Mouse (Mus musculus): ENCODE measurements around the gene Cnmd.

Gene Cnmd

DNA sequence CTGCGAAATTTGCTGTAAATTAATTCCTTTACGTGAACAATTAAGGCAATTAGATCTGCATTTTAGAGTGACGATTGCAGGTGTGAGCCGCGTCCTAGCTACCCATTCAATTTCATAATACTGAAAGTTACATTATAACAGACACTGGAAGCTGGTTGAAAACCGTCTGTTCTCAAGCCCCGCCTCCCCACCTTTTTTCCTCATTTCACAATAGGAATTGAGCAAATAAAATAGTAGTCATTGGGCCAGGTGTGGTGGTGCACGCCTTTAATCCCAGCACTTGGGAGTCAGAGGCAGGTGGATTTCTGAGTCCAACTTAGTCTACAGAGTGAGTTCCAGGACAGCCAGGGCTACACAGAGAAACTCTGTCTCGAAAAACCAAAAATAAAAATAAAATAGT lies 19.9 kb downstream of the Cnmd start:
- DNase-seq (ENCODE audit: low spot score), result no peak

DNA sequence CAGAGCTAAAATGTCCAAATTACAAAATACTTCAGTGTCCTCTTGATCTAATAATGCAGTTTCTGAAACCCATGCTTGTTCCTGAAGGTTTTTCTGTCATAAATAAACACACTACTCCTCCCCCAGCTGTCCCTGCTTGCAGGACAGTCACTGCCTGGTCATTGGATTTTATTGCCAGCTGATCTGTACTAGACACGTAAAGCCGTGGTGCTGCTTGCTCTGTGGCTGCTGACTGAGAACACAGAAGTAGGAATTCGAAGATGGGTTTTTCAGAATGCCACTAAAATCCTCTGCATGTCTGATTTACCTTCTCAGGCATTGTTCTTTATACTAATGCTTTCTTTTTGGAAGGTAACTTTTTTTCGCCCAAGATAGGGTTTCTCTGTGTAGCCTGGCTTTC lies 25.2 kb downstream of the Cnmd start:
- no peak for DNase-seq (ENCODE audit: low spot score)

GRCm38 (mm10) chr14:79633196-79633595 lies 28.8 kb downstream of the Cnmd start:
- peak; percentile 26 for DNase-seq (ENCODE audit: low spot score)

- no peak for DNase-seq (ENCODE audit: low spot score)
These were observed 29.6 kb downstream of the Cnmd start for GRCm38 (mm10) chr14:79632330-79632729.

DNA sequence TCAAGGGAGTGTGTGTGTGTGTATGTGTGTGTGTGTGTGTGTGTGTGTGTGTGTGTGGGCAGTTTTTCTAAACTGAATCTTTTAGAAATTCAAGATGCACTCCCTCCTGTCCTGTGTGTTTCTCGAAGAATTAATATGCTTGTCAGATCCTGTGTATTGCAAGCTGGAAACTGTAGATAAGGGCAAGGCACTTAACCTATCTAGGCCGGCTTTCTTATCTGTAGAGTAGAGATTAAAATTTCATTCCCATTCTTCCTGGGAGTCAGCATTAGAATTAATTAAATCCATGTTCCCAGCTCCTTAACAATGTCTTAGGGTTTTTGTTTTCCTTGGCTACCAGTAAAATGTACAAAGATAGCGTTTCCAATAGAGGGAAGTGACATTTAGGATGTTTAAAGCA lies 40.8 kb downstream of the Cnmd start:
- DNase-seq (ENCODE audit: low spot score), result no peak

- DNase-seq (ENCODE audit: low spot score), result no peak
These were observed 42.2 kb downstream of the Cnmd start for GRCm38 (mm10) chr14:79619802-79620201.

DNA sequence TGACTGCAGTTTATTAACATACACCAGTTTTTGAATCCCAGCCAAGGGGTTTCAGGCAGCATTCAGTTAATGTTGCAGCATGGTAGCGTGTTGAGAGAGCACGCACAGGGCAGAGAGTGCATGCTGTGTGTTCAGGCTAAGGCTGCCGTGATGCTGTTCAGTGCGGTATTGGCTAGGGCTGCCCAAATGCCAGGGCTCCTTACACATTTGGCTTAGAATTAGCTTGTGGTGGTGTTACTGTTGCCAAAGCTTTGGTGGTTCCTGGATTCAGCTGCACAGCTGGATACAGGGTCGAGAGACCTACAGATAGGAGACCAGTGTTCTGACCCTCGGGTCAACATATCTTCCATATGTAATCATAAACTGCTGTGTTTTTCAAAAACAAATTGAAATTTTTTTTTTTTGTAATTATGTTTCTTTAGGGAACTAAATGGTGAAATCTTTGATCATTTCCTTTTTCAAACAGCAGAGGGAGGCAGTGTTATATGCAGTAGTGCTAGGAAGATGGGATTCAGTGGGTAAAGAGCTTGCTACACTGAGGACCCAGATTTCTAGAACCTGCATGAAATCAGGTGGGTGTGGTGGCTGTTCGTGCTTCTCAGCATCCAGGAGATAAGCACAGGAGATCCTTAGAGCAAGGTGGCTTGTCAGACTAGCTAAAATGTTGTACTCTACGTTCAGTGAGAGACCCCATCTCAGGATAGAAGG lies 44.7 kb downstream of the Cnmd start:
- DNase-seq (ENCODE audit: low spot score), result no peak

- DNase-seq (ENCODE audit: low spot score), result no peak
These were observed 53.7 kb downstream of the Cnmd start for GRCm38 (mm10) chr14:79608286-79608685.

- no peak for DNase-seq (ENCODE audit: low spot score)
These were observed 54.6 kb downstream of the Cnmd start for GRCm38 (mm10) chr14:79607352-79607751.

DNA sequence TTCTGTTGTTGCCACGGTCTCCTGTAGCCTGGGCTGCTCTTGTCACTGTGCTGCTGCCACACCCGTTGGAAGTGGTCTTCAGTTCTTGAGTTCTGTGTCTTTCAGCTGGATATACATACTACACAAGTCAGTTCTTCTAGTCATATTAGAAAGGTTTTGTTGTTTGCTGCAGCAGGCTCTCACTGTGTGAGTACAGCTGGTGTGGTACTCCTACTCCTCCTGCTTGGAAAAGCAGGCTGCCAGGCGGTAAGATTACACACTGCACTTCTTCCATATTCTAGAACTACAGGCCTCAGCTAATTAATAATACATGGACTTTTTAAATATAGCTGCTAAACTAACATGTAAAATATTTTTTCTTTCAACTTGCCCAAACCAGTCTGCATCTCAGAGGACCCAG lies 55.1 kb downstream of the Cnmd start:
- DNase-seq (ENCODE audit: low spot score), result no peak

DNA sequence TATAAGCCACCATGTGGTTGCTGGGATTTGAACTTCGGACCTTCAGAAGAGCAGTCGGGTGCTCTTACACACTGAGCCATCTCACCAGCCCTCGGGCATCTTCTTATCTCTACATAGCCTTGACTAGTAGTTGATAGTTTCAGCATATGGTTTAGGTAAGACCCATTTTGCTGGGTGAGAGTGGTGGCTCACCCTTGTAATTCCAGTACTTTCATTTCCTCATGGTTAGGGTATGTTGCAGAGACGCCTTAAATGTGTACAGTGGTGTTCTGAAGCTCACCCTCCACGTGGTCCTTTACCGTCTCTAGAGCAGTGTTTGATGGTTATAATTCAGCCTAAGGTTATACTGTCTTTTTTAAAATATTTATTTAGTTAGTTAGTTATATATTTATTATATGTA lies 55.6 kb downstream of the Cnmd start:
- DNase-seq (ENCODE audit: low spot score), result no peak

DNA sequence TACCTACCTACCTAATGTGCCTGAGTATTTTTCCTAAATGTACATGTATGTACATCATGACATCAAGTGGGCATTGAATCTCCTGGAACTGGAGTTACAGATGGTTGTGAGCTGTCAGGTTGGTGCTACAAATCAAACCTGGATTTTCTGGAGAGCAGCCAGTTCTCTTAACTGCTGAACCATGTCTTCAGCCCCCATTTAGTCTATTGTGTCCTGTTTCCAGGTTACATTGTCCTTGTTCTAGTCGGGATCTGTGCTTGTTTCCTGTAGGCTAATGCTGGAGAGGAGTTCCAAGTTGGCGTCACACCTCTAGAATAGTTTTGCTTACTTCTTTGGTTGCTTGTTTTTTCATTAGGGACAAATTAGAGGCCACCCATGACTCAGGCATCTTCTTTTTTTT lies 56.1 kb downstream of the Cnmd start:
- DNase-seq (ENCODE audit: low spot score), result no peak

DNA sequence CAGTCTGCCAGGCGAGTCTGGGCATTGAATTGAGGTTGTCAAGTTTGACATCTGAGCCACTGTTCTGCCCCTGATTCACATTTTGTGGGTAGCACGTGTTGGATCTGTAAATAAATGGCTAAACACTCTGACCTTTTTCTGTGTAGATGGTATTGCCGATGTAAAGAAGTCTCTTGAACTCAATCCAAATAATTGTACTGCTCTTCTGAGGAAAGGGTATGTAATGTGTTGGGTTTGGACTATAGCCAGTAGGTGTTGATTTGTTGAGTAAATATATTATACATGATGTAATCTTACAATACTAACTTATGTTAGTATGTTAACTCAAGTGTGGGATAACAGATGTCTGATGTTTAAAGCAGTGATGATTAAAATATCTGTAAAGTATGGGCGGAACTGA lies 65.4 kb downstream of the Cnmd start:
- DNase-seq (ENCODE audit: low spot score), result no peak

GRCm38 (mm10) chr14:79594069-79594468 lies 67.9 kb downstream of the Cnmd start:
- no peak for DNase-seq (ENCODE audit: low spot score)

DNA sequence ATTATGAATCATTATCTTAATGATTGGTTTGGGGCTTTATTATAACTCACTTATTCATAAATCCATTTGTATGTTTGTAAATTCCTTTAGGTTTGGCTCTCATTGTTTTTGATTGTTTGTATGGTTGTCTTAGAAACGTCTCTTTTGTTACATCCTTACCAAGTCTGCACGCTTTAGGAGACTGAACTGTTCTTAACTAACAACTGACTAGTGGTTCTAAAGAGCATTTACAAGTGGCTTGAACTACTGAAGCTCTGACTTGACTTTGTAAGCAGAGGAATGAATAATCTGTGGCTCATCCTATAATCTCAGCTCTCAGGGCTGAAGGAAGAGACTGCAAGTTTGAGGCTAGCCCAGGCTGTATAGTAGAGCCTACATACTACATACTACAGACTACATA lies 70.4 kb downstream of the Cnmd start:
- DNase-seq (ENCODE audit: low spot score), result no peak

DNA sequence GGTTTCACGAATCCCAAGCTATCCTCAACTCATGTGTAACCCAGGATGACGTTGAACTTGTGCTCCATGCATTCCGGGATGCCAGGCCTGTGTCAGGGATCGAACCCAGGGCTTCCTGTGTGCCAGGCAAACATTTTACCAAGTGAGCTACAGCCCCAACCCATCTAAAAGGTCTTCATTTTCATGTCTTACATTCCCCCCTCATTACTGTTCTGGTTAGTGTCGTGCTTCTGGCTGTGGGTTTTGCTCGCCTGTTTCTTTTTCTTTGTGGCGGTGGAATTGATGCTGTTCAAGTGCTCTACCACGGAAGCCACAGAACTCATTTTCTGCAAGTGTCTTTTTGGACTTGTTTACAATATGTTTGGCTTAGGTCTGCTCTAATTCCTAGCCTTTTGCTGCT lies 71.1 kb downstream of the Cnmd start:
- no peak for DNase-seq (ENCODE audit: low spot score)

- DNase-seq (ENCODE audit: low spot score), result no peak
These were observed 72.6 kb downstream of the Cnmd start for GRCm38 (mm10) chr14:79589401-79589800.

- peak; percentile 78 for DNase-seq (ENCODE audit: low spot score)
These were observed 73.4 kb downstream of the Cnmd start for GRCm38 (mm10) chr14:79588534-79588951.

GRCm38 (mm10) chr14:79587852-79588229 lies 74.1 kb downstream of the Cnmd start:
- DNase-seq (ENCODE audit: low spot score), result peak; percentile 69
